Mouse (Mus musculus): ENCODE results near the gene Cd5l.
"Not testable (repeated sequence)": the region's sequence is repeated elsewhere in the genome, so short reads cannot be mapped to it uniquely, and the experiment has no call there.

The Cd5l gene

DNA sequence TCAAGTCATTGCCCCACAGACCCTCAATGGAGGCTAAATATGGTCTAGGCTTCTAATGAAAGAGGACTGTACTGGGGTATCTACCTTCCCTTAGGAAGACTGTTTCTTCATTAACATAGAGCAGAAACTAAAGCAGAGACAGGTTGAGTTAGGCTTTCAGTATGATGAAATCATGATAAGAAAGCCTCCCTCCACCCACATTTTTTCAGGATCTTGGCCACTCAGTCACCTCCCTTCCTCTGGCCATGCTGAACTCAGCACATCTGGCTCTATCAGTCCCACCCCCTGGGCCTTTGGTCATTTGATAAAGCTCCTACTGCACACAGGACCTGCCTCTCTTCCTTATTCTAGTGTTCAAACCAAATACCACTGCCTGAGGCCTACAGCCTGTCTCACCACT is at the start of gene Cd5l:
Gene Cd5l (plus strand): TSS at position 301 of the 400 bp plus-strand sequence.
- no peak for DNase-seq (ENCODE audit: low spot score in 2 of 2)

DNA sequence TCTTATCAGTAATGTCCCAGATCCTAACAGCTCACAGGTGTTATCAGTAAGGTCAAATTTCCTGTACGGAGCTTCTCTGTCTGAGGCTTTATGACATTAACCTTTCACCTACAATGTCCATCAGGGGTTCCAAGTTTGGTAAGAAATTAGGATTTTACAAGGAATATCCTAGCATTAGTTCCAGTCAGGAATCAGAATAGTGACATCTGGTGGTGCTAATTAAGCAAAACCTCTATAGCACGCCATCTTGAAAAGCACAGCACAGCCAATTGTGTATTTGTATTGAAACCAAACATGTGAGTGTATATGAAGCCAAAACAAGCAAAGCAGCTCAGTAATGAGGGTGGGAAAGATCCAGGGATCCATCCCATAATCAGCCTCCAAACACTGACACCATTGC is 47.8 kb upstream of the Cd5l start:
- no peak for DNase-seq (ENCODE audit: low spot score in 2 of 2)

DNA sequence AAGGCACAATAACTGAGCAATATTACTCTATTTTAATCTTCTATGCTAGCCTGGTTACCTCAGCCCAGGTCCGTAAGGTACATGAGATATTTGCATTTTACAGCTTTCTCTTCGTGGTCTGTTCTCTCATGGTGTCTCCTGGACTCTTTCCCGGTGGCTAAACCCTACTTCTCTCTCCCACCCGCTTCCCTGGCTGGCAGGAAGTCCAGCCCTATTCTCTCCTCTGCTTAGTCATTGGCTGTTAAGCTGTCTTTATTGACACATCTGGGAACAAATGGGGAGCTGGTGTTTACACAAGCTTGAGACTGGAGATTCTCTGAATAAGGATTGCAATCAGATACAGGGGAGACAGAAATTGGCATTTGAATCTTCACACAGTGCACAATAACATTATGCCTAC is 35.1 kb upstream of the Cd5l start:
- no peak for DNase-seq (ENCODE audit: low spot score in 2 of 2)

DNA sequence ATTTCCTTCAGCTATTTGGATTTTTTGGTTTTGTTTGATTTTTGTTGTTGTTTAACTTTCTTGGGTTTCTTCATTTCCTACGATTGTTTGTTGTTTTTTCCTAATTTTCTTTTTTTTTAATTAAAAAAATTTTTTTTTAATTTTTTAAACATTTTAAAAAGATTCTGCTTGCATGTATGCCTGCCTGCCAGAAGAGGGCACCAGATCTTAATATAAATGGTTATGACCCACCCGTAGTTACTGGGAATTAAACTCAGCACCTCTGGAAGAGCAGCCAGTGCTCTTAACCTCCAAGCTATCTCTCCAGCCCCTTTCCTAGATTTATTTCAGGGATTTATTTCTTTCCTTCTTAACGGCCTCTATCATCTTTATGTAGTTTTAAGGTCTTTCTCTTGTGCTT is 33.9 kb upstream of the Cd5l start:
- no peak for DNase-seq (ENCODE audit: low spot score in 2 of 2)

DNA sequence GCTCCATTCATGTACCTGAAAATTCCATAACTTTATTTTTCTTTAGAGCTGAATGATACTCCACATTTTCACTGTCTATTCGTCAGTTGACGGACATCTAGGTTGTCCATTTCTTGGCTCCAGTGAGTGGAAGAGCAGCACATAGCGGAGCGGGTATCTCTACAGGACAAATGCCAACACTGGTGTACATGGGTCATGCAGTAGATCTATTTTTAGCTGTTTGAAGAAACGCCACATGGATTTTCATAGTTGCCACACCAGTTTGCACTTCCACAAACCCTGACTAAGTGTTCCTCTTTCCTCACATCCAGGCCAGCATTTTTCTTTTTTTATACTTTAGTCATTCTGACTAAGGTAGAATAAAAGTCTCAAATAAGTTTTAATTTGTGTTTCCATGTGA is 19.8 kb upstream of the Cd5l start:
- no peak for DNase-seq (ENCODE audit: low spot score in 2 of 2)

DNA sequence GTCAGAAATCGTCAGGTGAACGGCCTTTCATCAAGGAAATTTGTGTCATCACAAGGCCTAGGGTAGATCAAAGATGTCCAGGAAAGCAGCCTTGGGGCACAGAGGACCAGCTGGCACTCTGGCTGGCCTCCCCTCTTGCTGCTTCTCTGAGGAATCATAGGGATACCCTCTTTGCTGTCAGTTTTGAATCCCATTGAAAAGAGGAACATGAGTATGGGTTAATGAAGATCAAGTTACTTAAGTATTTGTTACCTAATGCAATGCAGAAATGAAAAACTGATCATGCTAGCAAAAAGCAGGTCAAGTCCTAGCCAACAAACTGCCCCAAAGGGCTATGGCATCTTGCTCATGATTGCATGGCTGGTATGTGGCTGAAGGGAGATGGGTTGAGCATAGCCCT is 6.7 kb upstream of the Cd5l start:
- DNase-seq (ENCODE audit: low spot score in 2 of 2) = not testable (repeated sequence)

DNA sequence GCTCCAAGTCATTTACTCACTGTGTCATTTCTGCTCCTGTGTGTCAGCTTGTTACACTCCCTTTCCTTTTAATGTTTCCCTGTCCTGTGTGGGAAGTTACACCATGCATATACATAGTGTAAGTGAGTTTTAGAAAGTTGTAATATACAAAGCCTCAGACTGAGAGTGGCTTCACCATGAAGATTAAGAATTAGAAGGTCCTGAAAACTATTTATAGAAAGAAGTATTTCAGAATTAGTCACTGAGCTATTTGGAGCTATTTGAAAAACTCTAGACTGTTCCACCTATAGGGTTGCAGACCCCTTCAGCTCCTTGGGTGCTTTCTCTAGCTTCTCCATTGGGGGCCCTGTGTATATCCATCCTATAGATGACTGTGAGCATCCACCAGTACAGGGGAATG is 1.5 kb downstream of the Cd5l start:
- no peak for DNase-seq (ENCODE audit: low spot score in 2 of 2)

DNA sequence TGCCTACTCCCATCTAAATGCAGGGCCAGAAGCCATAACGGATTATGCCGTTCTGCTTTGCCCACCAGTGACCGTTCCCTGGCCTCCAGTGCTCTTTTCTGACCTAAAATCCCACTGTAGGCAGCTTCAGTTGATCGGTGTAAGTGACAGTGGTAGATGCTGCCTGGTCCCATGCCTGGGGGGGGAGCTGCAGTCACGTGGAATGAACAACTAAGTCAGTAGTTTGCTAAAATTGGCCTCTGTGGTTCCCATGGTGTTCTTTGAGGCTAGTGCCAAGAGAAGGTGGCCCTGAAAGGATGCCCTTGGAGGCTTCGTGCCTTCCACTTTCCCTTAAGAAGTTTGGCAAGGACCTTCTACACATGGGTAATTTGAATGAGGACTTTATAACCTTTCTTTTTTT is 2.8 kb downstream of the Cd5l start:
- no peak for DNase-seq (ENCODE audit: low spot score in 2 of 2)

DNA sequence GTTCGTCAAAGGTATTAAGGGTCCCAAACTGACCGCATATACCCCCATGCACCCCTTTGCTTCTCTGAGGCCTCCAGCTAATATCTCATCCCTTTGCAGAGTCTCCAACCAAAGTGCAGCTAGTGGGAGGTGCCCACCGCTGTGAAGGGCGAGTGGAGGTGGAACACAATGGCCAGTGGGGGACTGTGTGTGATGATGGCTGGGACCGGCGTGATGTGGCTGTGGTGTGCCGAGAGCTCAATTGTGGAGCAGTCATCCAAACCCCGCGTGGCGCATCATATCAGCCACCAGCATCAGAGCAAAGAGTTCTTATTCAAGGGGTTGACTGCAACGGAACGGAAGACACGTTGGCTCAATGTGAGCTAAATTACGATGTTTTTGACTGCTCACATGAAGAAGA is 8.0 kb downstream of the Cd5l start:
- DNase-seq (ENCODE audit: low spot score in 2 of 2) = no peak

DNA sequence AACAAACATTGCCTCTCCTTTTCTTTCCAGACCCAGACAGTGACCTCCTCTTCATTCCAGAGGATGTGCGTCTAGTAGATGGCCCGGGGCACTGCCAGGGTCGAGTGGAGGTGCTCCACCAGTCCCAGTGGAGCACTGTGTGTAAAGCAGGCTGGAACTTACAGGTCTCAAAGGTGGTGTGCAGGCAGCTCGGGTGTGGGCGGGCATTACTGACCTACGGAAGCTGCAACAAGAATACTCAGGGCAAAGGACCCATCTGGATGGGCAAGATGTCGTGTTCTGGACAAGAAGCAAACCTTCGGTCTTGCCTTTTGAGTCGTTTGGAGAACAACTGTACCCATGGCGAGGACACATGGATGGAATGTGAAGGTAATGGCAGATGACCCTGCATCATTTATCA is 9.8 kb downstream of the Cd5l start:
- no peak for DNase-seq (ENCODE audit: low spot score in 2 of 2)

DNA sequence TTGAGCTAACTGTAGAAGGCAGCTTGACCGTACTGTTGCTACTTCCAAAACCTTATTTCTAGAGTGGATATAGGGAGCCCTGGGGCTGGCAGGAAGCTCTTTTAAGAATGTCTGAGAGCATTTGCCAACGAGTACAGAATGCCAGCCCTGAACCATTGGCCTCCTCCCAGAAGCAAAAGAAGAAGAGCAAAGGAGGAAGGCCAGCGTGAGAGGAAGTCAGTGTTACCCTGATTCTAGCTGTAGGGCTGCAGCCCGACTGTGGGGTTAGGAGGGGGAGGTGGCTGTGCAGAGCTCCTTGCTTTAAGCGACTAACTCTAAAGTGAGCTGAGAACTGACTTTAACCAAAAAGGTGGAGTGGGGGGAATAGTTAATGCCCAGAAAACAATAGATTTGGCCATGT is 11.5 kb downstream of the Cd5l start:
- DNase-seq (ENCODE audit: low spot score in 2 of 2) = no peak

DNA sequence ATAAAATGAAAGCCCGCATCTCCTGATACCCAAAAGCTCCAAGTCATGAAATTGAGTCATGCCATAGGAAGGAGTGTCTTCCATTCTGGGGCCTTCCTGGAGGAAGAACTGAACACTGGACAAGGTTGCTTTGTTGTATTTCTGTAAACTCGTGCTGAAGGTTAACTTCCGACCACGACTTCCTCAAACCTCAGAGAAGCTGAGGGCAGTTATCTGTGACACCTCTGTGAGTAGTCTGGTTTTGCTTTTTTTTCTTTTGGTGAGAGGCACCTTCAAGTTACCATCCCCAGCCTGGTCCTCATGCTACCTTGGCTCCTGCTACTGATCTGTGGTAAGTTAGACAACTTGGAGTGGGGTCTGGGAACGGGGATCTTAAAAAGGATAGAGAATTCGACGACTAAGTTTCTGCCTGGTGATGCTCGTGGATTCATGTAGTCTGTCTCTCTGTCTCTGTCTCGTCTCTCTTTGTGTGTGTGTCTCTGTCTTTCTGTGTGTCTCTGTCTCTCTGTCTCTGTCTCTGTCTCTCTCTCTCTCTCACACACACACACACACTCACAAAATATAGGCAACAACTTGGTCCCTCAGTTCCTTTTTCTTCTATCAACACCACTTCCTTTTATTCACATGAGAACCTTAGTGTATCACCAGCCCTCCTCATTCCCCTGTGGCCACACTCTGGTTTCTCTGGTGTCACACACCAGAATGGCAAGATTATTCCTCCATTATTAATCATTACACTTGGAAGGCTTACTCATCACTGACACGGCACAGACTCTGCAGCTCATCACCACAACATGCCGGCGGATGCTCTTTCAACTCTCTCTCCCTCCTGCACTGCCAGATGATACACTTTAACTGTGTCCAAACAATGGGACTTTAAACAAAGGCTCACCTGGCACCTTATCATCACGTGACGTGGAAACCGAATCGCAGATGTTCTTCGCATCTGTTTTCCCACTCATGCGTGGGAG is 18.8 kb downstream of the Cd5l start, which contains the start of gene Fcrl1:
Gene Fcrl1 (plus strand): TSS at position 193 of the 971 bp plus-strand sequence.
- DNase-seq (ENCODE audit: low spot score in 2 of 2) = no peak

DNA sequence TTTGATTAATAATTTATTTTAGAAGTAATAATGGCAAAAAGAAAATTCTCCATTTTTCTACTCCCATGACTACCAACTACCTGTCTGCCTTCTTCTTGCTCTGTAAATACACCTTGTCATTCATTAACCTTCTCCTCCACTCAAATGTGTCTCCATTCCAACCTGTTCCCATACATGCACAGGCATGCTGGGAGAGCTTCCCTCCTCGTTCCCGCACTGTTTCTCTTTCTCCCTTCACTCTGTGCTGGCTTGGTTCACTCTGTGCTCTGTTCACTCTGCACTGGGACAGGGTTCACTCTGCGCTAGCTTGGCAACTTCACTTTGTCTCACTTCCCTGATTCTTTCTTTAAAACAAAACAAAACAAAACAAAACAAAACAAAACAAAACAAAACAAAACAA is 19.5 kb downstream of the Cd5l start:
- no peak for DNase-seq (ENCODE audit: low spot score in 2 of 2)

DNA sequence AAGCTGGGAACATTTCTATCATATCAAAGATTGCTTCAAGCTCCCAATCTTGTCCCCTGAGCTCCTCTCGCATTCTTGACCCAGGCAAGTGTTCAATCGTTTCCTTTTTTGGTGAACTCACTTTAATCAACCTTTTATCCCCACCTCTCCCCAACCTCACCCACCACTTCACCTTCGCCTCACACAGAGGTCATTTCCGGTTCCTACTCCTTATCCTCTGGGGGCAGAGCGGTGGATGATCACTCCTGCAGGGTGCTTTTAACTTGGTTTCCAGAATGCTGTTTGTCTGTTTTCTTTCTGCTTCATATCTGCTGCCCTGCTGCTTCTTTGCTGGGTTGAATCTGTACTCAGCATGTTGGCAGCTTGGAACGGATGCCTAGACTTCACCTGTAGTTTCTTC is 20.0 kb downstream of the Cd5l start:
- no peak for DNase-seq (ENCODE audit: low spot score in 2 of 2)

DNA sequence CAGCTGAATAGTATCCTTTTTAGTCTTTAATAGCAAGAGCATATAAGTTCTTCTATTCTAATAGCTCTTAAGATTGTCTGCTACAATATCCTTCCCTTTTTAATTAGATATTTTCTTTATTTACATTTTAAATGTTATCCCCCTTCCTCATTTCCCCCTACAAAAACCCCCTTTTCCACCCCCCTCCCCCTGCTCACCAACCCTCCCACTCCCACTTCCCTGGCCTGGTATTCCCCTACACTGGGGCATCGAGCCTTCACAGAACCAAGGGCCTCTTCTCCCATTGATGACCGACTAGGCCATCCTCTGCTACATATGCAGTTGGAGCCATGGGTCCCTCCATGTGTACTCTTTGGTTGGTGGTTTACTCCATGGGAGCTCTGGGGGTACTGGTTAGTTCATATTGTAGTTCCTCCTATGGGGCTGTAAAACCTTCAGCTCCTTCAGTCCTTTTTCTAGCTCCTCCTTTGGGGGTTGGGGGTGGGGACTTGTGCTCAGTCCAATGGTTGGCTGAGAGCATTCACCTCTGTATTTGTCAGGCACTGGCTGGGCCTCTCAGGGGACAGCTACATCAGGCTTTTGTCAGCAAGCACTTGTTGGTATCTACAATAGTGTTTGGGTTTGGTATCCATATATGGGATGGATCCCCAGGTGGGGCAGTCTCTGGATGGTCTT is 22.1 kb downstream of the Cd5l start:
- not testable (repeated sequence) for DNase-seq (ENCODE audit: low spot score in 2 of 2)

DNA sequence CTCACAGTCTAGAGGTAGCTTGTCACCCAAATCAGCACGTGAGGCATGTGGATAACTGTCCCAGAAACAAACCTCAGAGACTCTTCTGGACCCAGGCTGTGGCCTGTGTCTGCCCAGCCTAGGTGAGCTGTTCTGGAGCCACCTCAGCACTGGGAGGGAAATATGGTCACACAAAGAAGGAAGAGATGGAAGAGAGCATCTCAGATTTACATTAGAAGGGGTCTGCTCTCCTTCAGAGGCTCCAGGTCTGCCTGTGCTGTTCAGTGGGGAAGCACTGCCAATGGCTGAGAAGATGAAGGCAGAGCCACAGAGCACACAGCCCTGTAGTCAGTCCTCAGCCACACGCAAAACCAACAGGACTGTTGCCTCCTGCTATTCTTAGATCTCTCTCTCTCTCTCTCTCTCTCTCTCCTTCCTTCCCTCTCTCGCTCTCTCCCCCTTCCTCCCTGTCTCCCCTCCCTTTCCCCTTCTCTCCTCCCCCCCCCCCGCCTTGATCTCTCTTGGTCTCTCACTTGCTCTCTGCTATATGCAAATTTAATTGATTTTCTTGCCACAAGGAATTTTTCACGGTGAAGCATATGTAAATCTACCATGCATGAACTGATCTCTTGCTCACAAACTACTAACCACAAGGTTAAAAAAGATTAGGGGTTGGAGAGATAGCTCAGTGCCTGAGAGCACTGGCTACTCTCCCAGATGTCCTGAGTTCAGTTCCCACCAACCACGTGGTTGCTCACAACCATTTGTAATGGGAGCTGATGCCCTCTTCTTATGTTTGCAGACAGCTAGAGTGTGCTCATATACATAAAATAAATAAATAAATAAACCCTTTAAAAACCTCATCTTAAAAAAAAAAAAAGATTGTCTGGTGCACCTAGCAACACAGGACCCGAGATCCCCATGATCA is 24.4 kb downstream of the Cd5l start:
- DNase-seq (ENCODE audit: low spot score in 2 of 2) = no peak

DNA sequence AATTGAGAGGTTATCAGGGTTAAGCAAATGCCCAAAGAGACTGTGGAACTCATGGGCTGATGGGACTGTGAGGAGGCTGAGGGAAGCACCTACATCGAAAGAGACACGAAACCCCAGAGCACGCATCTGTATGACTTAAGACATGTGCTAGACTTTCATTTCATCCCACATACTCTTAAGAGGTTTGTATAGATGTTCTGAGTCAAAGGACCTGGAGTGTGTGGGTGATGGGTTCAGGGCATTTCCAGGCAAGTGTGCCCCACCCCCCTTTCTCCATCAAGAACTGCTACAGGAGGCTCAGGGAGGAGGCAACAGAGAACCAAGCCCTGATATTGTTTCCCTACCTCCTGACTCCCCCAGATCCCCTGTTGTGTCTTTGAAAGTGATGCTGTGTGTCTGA is 25.6 kb downstream of the Cd5l start:
- no peak for DNase-seq (ENCODE audit: low spot score in 2 of 2)

DNA sequence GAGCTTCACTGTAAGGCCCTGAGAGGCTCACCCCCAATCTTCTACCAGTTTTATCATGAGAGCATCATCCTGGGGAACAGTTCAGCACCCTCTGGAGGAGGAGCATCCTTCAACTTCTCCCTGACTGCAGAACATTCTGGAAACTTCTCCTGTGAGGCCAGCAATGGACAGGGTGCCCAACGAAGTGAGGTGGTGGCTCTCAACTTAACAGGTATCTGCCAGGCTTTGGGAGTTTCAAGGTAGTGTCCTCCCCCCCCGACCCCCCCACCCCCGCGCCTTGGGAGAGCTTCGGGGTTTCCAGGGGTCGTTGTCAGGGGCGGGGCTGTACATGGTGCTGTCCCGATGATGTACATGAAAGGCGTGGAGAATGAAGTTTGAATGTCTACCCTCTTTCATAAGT is 27.4 kb downstream of the Cd5l start:
- DNase-seq (ENCODE audit: low spot score in 2 of 2) = no peak

DNA sequence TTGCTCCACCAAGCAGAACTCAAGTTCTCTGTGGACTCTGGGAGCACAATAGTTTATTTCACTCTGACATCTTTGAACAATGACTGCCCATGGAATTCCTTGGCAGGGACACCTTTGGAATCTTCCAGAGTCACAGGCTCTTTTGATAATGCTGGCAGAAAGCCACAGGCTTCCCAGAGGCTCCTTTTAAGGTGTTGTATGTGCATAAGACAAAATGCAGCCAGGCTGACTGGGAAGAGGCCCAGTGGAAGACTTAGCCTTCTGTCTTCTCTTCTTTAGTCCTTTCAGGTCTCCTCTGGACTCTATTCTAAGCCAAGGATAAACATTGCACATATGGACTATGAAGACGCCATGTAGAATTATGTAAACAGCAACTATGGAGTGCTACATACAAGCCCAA is 33.3 kb downstream of the Cd5l start:
- DNase-seq (ENCODE audit: low spot score in 2 of 2) = no peak

DNA sequence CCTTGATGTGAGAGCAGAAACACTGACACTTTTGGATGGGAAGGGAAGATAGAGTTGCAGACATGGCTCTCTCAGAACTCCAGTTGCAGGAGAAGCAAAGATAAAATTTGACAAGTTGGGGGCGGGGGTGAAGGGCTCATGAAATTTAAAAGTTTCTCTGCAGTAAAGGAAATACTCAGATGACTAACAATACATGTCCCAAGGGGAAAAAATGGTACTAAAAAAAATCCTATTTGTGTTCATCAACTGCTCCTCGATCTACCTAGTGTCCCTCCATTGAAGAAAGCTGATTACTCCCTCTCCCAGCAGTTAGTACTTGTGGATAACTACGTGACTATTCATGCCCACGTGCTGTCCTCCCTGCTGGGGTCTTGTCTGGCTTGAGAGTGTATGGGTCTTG is 41.1 kb downstream of the Cd5l start:
- no peak for DNase-seq (ENCODE audit: low spot score in 2 of 2)

DNA sequence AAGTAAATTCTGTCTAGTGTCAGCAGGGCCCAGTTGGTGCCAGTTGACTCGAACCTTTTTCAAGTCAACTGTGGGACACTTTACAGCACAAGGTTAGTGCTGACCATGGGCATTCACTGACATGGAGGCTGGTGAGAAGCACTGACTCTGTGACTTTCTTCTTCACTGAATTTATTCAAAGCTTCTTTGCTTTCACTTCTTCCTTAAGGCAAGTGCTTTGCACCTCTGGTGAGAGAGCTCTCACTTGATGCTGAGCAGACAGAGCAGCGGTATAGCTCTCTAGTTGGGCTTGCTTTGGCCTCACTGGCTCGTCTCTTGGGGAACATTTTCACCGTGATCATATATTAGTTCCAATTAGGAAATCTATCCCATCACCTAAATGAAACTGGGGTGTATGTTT is 42.2 kb downstream of the Cd5l start:
- DNase-seq (ENCODE audit: low spot score in 2 of 2) = no peak

DNA sequence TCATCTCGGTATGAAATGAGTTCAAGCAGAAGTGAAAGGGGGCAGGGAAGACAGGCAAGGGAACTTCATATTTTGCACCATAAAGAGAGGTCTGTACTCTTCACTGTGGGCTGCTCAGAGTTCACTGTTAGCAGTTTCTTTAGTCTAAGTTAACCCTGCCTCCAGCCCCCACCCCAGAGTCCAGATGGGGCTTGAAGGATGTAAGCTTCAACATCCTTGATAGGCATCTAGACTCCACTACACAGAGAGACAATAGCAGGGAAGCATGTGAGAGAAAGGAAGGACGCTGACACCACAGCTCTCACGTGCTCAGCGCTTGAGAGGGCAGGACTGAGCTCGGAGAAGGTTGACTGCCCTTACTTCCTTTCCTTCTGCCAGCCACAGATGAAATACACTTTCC is 43.6 kb downstream of the Cd5l start:
- DNase-seq (ENCODE audit: low spot score in 2 of 2) = no peak

Data from frontal cortex, postnatal 14 days (tissue).